Mouse (Mus musculus) adrenal gland, postnatal 10 days (tissue): ENCODE measurements at regions not wholly inside any gene's neighbourhood (a gene's known extent, or its start where the extent isn't known, plus 50 kb on each side); places are given as distances from the start of the nearest gene placed in this dataset. TPM values are rescaled to one million over a fixed set of nuclear protein-coding genes. Genes with fewer than 3 reads are reported as not detected.

ENCODE experiments used
- microRNA-seq: library from miRNA; unstranded; fragments of <30 nt; microRNA quantifications from one replicate; pipeline ENCODE4 v1.2.0, GENCODE M21; 2021

Small RNAs in the stretch of these regions (microRNA-seq; reads per million reads assigned to microRNA genes)
- not detected for gene Gm23064
